Mouse (Mus musculus) stomach, postnatal 0 days (tissue): ENCODE measurements at regions not wholly inside any gene's neighbourhood (a gene's known extent, or its start where the extent isn't known, plus 50 kb on each side); places are given as distances from the start of the nearest gene placed in this dataset.

Experiments used
- CTCF ChIP-seq: IDR thresholded peaks from 2 replicates; pipeline ENCODE4 v1.5.1; 2016; ENCODE audit warnings: antibody characterized with exemption, low read depth, mild to moderate bottlenecking, moderate library complexity
- EP300 ChIP-seq: optimal IDR thresholded peaks from 2 replicates; pipeline ENCODE3; 2016; ENCODE audit warnings: antibody characterized with exemption

GRCm38 (mm10) chr5:133347516-133347915 is 752.0 kb upstream of the Castor2 start:
- TF ChIP-seq CTCF = no peak
- TF ChIP-seq EP300 = no peak
